Mouse (Mus musculus) heart, postnatal 14 days (tissue): ENCODE measurements around the gene Gpt2. TPM values are rescaled to one million over a fixed set of nuclear protein-coding genes. Genes with fewer than 3 reads are reported as not detected.

ENCODE experiments used
- DNase-seq, 2 experiments: peaks; one replicate each; pipeline ENCODE4 v3.0.0; 2021 to 2022
- intact Hi-C: fragments of 180-260 bp; cut with DNase I; formaldehyde crosslinking; loops from one replicate; pipeline ENCODE4 v1.15.1; 2025
- total RNA-seq, 2 experiments: library from RNA; stranded (reverse); gene quantifications; 2 replicates each; pipeline ENCODE4 v1.2.3; 2021

Gpt2 gene
- total RNA-seq, 2 experiments from 2014 or later = 37.6 to 45.2 TPM

DNA sequence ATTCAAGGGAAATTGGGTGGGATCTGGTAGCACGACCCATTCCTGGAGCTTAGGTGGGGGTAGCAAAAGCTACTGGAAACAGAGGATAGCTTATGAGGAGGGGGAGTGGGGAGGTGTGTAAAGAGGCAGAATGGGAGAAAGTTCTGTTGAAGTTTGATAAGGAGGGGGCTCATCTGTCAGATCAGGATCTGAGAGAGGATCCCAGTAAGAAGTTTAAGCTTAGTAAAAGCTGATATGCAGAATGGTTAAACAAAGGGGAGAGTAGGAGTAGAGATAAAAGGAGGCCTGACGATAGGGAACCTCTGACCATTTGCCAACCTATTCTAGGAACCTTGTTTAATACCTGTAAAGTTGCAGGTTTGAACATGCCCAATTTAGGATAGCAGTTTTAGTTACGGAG is 72.8 kb downstream of the Gpt2 start:
- intact Hi-C loops = no loop called here
- no peak for DNase-seq

DNA sequence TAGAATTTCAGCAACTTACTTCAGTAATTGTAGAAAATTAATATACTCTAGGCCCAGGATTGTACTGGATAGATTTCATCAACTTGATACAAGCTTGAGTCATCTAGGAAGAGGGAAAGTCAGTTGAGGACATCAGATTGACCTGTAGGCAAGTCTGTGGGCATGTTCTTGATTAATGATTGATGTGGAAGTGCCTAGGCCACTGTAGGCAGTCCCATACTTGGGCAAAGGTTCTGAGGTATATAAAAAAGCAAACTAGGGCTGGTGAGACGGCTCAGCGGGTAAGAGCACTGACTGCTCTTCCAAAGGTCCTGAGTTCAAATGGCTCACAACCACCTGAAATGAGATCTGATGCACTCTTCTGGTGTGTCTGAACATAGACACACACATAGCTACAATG is 75.4 kb downstream of the Gpt2 start:
- intact Hi-C loops = no loop called here
- no peak for DNase-seq

DNA sequence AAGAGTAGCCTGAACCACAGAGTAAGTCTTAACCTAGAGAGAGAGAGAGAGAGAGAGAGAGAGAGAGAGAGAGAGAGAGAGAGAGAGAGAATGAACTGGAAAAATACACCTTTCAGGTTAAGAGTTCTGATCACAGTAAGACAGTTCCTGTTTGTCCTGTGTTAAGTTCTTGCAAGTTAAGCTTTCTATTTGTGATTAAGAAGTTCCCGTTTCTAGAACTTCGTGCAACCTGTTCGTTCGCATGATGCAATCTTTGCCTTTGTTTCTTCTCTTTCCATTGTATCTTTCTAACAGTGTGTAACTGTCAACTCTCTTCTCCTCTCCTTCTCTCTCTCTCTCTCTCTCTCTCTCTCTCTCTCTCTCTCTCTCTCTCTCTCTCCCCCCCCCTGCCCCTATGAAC is 78.1 kb downstream of the Gpt2 start:
- intact Hi-C loops = no loop called here
- DNase-seq = no peak

DNA sequence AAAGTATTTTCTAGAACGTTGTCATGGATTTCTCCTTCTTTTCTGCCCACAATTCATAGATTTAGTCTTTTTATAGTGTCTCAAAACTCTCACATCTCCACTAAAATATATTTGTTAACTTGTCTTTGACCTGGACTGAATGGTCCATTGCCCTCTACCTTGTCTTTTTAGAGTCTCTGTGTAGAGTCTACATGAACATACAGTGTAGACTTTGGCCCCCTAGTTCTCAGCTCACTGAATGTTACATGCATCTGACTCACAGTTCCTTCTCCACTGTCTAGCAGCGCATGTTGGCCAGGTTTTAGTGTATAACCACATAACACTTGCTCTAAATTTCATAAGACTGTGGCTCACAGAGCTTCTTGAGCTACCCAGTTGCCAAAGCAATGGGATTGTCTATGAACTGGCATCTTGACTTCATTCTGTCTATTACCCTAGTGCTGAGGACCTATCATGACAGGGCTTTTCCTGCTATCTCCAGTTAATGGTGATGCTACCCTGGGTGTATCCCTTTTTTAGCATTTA is 81.7 kb downstream of the Gpt2 start:
- DNase-seq = no peak
- intact Hi-C loops = no loop called here

Other genes starting within 250 kb of the Gpt2 start
- 10 to 100 TPM in 1 of 2 experiments, 1 to 10 TPM in 1; 9.7 to 10.9 TPM for gene Orc6, start 192.9 kb upstream of the Gpt2 start, total RNA-seq
- gene Vps35, start 192.8 kb upstream of the Gpt2 start, total RNA-seq = 10 to 100 TPM; 64.2 to 68.4 TPM
- gene Mylk3, start 106.2 kb upstream of the Gpt2 start, total RNA-seq = 100 to 1,000 TPM; 332 to 359 TPM
- 10 to 100 TPM; 20.7 to 23.2 TPM for gene 4921524J17Rik, start 59.7 kb upstream of the Gpt2 start, total RNA-seq
- 100 to 1,000 TPM; 229 to 234 TPM for gene Dnaja2, start 62.8 kb downstream of the Gpt2 start, total RNA-seq
- gene Neto2, start 208.3 kb downstream of the Gpt2 start, total RNA-seq = 1 to 10 TPM; 2.4 to 3.0 TPM